ENCODE assay signal across 21 mouse cellular contexts in the genomic region with DNA sequence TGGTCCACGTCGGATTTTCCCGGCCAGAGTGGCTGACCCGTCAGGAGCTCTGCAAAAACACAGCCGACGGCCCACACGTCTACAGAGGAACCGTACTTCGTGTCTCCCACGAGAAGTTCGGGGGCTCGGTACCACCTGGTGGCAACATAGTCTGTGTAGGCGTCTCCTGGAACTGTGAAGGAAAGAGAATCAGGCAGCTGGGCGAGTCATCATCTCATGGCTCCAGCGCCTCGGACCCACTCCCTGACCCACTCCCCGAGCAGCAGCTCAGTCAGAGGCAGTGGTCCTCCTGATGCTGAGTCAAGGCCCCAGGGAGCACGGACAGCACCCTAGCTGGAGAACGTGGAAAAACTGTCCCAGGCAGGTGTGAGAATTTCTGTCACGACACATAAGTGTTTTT. TPM values are rescaled to one million over a fixed set of nuclear protein-coding genes. Genes with fewer than 3 reads are reported as not detected.
"Had no signal": no experiment of that assay in that cellular context is flagged by ENCODE, and none has a peak within 500 bp of the region (broad histone marks: within the 10 kb centered on the region; RNA-seq: fewer than 3 reads in every experiment).

No protein-coding gene starts in this region.

- H3K4me1 ChIP-seq: liver, embryonic 15.5 days; midbrain, embryonic 10.5 days; midbrain, embryonic 12.5 days; neural tube, embryonic 13.5 days; neural tube, embryonic 15.5 days had no signal

- H3K36me3 ChIP-seq: liver, embryonic 15.5 days; midbrain, embryonic 10.5 days; midbrain, embryonic 12.5 days; neural tube, embryonic 13.5 days; neural tube, embryonic 15.5 days had no signal

- H3K27ac ChIP-seq: liver, embryonic 15.5 days; midbrain, embryonic 10.5 days; midbrain, embryonic 12.5 days; neural tube, embryonic 13.5 days; neural tube, embryonic 15.5 days had no signal

- H3K9ac ChIP-seq: liver, embryonic 15.5 days; lung, embryonic 14.5 days; midbrain, embryonic 12.5 days; neural tube, embryonic 13.5 days; neural tube, embryonic 15.5 days had no signal

- H3K27me3 ChIP-seq: liver, embryonic 15.5 days; midbrain, embryonic 12.5 days; neural tube, embryonic 13.5 days; neural tube, embryonic 15.5 days had no signal

- H3K9me3 ChIP-seq: liver, embryonic 15.5 days; midbrain, embryonic 10.5 days; midbrain, embryonic 12.5 days; neural tube, embryonic 13.5 days; neural tube, embryonic 15.5 days had no signal

- H3K4me2 ChIP-seq: liver, embryonic 15.5 days; lung, embryonic 14.5 days; midbrain, embryonic 12.5 days; neural tube, embryonic 13.5 days; neural tube, embryonic 15.5 days had no signal

- ATAC-seq: midbrain, embryonic 16.5 days had no signal

- H3K4me3 ChIP-seq: liver, embryonic 15.5 days; midbrain, embryonic 10.5 days; midbrain, embryonic 12.5 days; myocyte; neural tube, embryonic 13.5 days; neural tube, embryonic 15.5 days had no signal

- DNase-seq: lung, adult 18-20 months; lung, embryonic 14.5 days; lung, postnatal 10 days; lung, postnatal 4 days; midbrain, embryonic 14.5 days; retina, postnatal 1 day; right cerebral cortex, adult 18-20 months; right cerebral cortex, postnatal 4 days; spleen, adult 18-20 months; thymus, adult 18-20 months; thymus, postnatal 14 days; thymus, postnatal 36 days had no signal

RNA-seq across cellular contexts. Expression of a gene that starts 34.0 kb away (rescaled TPM):
- total RNA-seq: megakaryocyte-erythroid progenitor cell, adult 5-6 weeks had no signal
- polyA plus RNA-seq: small intestine, adult 2 months had no signal
